Mouse (Mus musculus) left cerebral cortex, postnatal 4 days (tissue): ENCODE measurements around the gene Traf4. TPM values are rescaled to one million over a fixed set of nuclear protein-coding genes. Genes with fewer than 3 reads are reported as not detected.

Experiments used
- DNase-seq: peaks from one replicate; pipeline ENCODE4 v3.0.0-alpha.2; 2022
- intact Hi-C: fragments of 180-260 bp; cut with DNase I; formaldehyde crosslinking; loops from one replicate; pipeline ENCODE4 v1.15.1; 2025
- total RNA-seq, 2 experiments: library from RNA; stranded (reverse); gene quantifications; 2 replicates each; pipeline ENCODE4 v1.2.3; 2021

Gene Traf4
- total RNA-seq, 2 experiments from 2014 or later: 74.4 to 79.6 TPM

DNA sequence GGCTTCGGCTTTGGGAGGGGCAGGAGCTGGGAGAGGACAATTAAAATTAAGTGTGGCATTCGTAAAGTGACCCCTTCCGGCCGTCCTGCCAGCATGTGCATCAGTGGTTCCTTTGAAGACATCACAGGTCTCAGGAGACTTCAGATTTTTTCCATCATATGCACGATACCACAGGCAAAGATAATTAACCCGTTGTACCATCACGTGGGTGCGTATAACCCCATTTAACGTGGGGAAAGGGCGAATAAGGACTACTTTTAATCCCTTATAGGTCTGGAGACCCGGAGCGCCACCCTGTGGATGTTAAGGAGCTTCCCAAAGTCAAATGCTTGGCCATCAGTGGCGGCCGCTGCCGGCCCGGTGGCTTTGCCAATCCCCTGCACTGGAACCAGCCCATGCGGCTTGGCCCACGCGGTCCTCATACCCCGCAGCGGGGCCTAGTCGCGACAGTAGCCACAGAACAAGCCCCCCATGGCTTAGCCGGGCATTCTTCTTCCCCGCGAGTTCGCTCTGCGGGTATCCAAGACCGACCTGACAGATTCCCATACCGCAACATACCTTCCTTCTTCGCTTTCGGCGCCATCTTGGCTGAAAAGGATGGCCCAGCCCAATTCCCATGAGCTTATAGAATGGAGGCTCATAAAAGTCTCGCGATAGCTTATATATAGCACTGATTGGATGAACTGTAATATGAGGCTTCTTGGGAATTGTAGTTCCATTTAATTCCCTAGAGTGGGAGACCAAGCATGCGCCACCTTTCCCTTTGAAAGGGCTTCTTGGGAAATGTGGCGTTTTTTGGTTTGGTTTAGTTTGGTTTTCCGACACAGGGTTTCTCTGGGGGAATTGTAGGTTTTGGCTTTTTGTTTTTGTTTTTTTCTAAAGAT lies 17.8 kb upstream of the Traf4 start, which contains the start of gene Rpl23a:
Gene Rpl23a (minus strand): TSS at position 624 of the 884 bp plus-strand sequence.
- peak; percentile 84 for DNase-seq
- intact Hi-C loops: no loop called here

DNA sequence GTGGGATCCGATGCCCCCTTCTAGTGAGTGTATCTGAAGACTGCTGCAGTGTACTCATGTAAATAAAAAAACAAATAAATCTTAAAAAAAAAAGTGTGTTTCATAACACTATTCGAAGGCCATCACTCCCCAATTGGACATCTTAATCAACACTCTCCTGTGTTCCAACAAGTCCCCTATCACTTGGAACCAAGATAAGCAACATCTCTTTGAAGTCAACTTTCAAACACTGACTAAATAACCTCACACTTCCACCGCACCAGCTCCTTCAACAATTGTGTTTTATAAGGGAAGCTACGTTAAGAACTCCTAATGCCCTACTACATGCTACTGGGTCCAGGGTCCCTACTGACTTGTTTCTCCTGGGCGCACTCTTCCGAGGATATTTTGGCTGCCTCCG lies 17.1 kb upstream of the Traf4 start:
- intact Hi-C loops: no loop called here
- no peak for DNase-seq

GRCm38 (mm10) chr11:78181830-78182357 lies 16.5 kb upstream of the Traf4 start:
- intact Hi-C loops: no loop called here
- no peak for DNase-seq

GRCm38 (mm10) chr11:78180081-78180761 lies 14.8 kb upstream of the Traf4 start:
- DNase-seq: no peak
- intact Hi-C loops: no loop called here

DNA sequence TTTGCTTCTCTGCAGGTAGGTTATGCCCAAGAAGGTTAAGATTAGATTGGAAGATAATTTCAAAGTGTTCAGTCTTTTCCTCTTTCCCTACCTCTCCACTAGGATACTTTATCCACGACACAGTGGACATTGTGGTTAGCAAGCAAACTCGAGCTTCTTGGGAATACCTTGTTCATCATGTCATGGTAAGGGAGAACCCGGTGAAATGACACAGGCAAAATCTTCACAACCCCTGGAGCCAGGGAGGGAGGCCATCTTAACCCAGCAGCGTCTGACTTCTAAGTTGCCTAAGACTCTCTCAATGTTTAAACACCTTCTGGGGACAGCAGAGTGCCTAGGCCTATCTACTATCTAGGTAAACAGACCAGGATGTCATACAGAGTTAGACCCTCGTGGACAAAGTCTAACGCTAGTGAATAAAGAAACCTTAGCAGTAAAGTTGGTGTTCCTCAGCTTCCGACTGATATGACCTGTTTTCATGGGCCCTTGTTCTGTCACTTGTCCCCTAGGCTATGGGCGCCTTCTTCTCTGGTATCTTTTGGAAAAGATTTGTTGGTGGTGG lies 14.1 kb upstream of the Traf4 start:
- no peak for DNase-seq
- intact Hi-C loops: loop anchor here (5.0 kb wide), 1 partner anchor 142 kb away; the partner anchor contains the start of gene Flot2

DNA sequence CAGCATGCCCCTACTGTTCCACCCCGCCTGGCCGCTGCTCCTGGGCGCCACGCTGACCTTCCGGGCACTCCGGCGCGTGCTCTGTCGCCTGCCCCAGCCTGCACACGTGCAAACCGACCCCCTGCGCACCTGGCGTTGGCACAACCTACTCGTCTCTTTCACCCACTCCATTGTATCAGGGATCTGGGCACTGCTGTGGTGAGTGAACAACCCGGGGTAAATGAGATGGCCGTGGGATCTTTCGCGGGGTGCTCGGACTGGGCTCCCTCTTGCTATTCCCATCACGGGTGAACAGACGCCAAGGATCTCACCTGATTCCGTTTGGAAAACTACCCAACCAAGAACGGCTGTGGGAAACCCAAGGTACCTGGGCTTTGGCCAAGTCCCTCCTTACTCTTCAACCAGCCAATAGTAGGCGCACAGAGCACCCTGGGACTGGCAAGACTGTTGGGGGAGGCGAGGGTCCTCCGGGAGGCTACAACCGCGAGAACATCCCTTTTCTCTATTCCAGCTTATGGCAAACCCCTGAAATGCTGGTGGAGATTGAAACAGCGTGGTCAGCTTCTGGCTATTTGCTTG lies 13.6 kb upstream of the Traf4 start:
- DNase-seq: peak; percentile 80
- intact Hi-C loops: loop anchor here (5.0 kb wide), 1 partner anchor 142 kb away; the partner anchor contains the start of gene Flot2

- DNase-seq: peak; percentile 96
- intact Hi-C loops: loop anchor here (5.0 kb wide), 1 partner anchor 141 kb away; the partner anchor contains the start of gene Flot2
Observed at GRCm38 (mm10) chr11:78177903-78178858, 12.8 kb upstream of the Traf4 start.

GRCm38 (mm10) chr11:78177437-78177836 lies 12.0 kb upstream of the Traf4 start:
- DNase-seq: no peak

GRCm38 (mm10) chr11:78176905-78177331 lies 11.5 kb upstream of the Traf4 start:
- DNase-seq: no peak
- intact Hi-C loops: loop anchor here (5.0 kb wide), 1 partner anchor 140 kb away; the partner anchor contains the start of gene Flot2

More at GRCm38 (mm10) chr11:78177437-78177836, 12.0 kb upstream of the Traf4 start:
- intact Hi-C loops: loop anchor here (5.0 kb wide), 1 partner anchor 140 kb away; the partner anchor contains the start of gene Flot2

- DNase-seq: peak; percentile 87
- intact Hi-C loops: loop anchor here (5.0 kb wide), 1 partner anchor 139 kb away; the partner anchor contains the start of gene Flot2
Observed at GRCm38 (mm10) chr11:78176402-78176862, 11.0 kb upstream of the Traf4 start, which contains the start of the genes Nek8 and Tlcd1. TSS of gene Nek8 (minus strand) at chr11:78176675. TSS of gene Tlcd1 (plus strand) at chr11:78176711.

GRCm38 (mm10) chr11:78175771-78176401 lies 10.5 kb upstream of the Traf4 start:
- intact Hi-C loops: loop anchor here (5.0 kb wide), 1 partner anchor 139 kb away; the partner anchor contains the start of gene Flot2
- no peak for DNase-seq

GRCm38 (mm10) chr11:78174506-78174905 lies 9.1 kb upstream of the Traf4 start:
- no peak for DNase-seq
- intact Hi-C loops: no loop called here

DNA sequence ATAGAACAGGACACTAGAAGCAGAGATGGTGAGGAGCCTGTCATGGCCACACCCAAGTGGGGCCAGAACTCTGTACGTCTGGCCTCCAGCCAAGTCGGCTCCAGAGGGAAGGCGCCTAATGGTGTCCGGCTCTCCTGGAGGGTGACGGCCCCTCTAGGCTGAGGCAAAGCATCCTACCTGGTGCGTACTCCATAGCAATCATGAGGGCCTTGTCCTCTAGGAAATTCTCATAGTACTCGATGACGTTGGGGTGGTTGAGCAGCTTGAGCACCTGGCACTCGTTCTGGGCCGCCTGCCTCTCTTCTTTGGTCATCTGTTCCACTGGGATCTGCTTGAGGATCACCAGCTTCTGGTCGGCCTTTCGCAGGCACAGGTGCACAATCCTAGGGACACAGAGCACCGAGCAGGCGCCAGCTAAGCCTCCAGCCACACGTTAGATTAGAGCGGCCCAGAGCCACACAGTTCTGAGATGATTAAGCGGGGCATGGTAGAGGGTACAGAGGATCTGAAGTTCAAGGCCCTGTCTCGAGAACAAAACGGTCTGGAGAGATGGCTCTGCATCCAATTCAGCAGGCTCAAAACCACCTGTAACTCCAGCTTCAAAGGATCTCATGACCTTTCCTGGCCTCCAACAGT lies 7.5 kb upstream of the Traf4 start:
- no peak for DNase-seq
- intact Hi-C loops: no loop called here

DNA sequence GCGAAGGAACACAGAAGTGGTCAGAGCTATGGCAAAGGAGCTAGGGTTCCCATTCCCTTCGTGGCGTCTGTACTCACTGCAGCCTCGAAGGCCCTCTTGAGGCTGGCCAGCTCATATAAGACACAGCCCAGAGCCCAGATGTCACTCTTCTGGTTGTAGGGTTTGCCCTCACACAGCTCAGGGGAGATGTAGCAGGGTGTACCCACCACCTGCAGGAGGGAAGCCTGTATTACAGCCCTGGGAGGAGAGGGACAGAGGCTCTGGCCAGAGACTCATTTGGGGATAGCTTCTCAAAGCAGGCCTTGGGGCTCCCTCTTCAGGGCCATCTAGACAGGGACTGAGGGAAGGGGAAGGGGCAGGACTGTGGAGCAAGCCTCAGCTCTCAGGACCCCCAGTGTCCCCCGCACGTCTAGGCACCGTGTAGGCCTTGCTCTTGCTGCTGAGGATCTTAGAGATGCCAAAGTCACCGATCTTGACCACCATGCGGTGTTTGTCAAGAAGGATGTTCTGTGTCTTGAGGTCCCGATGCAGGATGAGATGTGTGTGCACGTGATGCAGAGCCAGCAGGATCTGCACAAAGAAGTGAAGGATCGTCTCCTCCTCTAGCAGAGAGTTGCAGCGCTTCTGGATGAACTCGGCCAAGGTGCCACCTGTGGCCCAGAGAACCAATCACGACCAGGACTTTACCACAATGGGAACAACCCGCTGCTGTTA lies 6.8 kb upstream of the Traf4 start:
- intact Hi-C loops: no loop called here

GRCm38 (mm10) chr11:78171328-78171727 lies 5.9 kb upstream of the Traf4 start:
- DNase-seq: no peak
- intact Hi-C loops: no loop called here

More for the DNA sequence above, 6.8 kb upstream of the Traf4 start:
- DNase-seq: no peak

DNA sequence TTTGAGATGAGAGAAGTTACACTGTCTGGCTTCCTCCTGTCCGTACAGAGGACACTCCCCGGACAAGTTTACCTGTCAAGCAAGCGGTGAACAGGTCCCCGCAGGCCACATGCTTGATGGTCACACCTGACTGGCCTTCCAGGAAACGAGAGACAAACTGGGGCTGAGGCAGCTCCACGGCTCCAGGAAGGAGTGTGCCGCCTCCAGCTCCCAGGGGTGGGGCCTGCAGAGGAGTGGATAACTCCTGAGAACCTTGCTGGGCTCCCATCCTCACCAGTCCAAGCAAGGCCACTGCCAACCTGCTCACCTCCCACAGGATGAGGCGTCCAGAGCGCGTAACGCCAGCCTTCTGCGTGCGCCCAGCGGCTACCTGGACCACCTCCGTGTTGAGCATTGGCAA lies 4.9 kb upstream of the Traf4 start:
- intact Hi-C loops: no loop called here
- no peak for DNase-seq
